Mouse (Mus musculus) neural tube, embryonic 15.5 days (tissue): Measurements from ENCODE around the gene Tox2. TPM values are rescaled to one million over a fixed set of nuclear protein-coding genes. Genes with fewer than 3 reads are reported as not detected.
A peak's percentile ranks its signal among the peaks of the same experiment; 100 is the strongest.

ENCODE experiments used
- ATAC-seq: fragments of 200-750 bp; cut with Nextera tagmentation; 2 replicates; pipeline ENCODE4 v1.8.0; 2017; ENCODE audit warnings: mild to moderate bottlenecking, moderate TSS enrichment, moderate library complexity; ENCODE audit not compliant: low FRiP score
- H3K27ac ChIP-seq: fragments of 300-500 bp; sonication (generic); replicated peaks from 2 replicates; pipeline ENCODE4 v1.5.1; 2015; ENCODE audit warnings: mild to moderate bottlenecking, inconsistent platforms
- H3K27me3 ChIP-seq: fragments of 300-500 bp; sonication (generic); replicated peaks from 2 replicates; pipeline ENCODE4 v1.6.1; 2015; ENCODE audit warnings: inconsistent platforms
- H3K36me3 ChIP-seq: fragments of 300-500 bp; sonication (generic); 2 replicates; pipeline ENCODE4 v1.6.1; 2015; ENCODE audit warnings: inconsistent platforms
- H3K4me1 ChIP-seq: fragments of 300-500 bp; sonication (generic); 2 replicates; pipeline ENCODE4 v1.6.1; 2015; ENCODE audit warnings: inconsistent platforms
- H3K4me2 ChIP-seq: fragments of 300-500 bp; sonication (generic); 2 replicates; pipeline ENCODE4 v1.6.1; 2015; ENCODE audit warnings: inconsistent platforms, mild to moderate bottlenecking, moderate library complexity
- H3K4me3 ChIP-seq: fragments of 300-500 bp; sonication (generic); replicated peaks from 2 replicates; pipeline ENCODE4 v1.5.1; 2015; ENCODE audit warnings: mild to moderate bottlenecking, inconsistent platforms
- H3K9ac ChIP-seq: fragments of 300-500 bp; sonication (generic); replicated peaks from 2 replicates; pipeline ENCODE4 v1.6.1; 2015; ENCODE audit warnings: mild to moderate bottlenecking, inconsistent platforms
- H3K9me3 ChIP-seq: fragments of 300-500 bp; sonication (generic); replicated peaks from 2 replicates; pipeline ENCODE4 v1.6.1; 2016; ENCODE audit warnings: inconsistent platforms
- WGBS: fragments of 180-500 bp; shearing (Covaris S2); methylation state at CpG from one replicate; pipeline ENCODE4 v1.1.7; 2015; ENCODE audit warnings: mixed read lengths; 5-methylcytosine and 5-hydroxymethylcytosine counted together
- polyA plus RNA-seq: library from polyadenylated mRNA; unstranded; fragments of >200 nt; fragmentation: Nextera tagmentation; extraction: Ambion mirVana; gene quantifications from 2 replicates; pipeline ENCODE4 v1.2.1, GENCODE M21; 2015

Tox2 gene
- polyA plus RNA-seq = 20.8 and 23.4 TPM in 2 replicates

DNA sequence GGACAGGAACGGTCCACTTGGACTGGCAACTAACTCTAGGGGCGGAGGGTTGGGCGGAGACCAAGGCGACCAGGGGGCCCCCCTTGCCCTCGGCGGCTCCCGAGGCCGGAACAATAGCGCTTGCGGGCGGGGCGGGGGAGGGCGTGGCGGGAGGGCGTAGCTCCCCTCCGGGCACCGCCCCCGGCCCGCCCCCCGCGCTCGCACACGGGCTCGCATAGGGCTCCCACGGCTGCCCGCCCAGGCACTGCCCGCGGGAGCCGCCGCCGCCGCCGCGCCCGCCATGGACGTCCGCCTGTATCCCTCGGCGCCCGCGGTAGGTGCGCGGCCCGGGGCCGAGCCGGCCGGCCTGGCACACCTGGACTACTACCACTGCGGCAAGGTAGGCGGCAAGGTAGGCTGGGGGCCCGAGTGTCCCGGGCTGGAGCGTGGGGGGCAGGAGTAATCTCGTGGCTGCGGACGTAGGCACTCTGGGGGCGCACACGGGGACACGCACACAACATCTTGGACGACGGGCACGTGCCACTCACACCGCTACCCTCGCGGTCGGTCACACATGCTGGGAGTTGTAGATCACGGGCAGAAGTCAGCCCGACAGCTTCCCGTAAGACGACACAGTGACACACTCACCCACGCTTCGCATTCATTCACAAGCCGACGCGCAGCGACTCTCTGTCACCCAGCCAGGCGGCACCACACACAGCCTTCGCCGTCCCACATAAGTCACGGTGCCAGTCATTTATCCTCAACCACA is at the start of gene Tox2:
Tox2 (plus strand) TSS at position 242 of the 751 bp plus-strand sequence.
- peak within 1 kb of the TSS; percentile 49 for H3K4me3 ChIP-seq
- ATAC-seq = peak; percentile 67
- under 1% methylated on average over 75 of the region's 79 CpGs for WGBS
- H3K27ac ChIP-seq = peak within 1 kb of the TSS; percentile 65
- no peaks in the 10 kb centered on the region for H3K36me3 ChIP-seq
- peak within 1 kb of the TSS; percentile 60 for H3K9ac ChIP-seq
- H3K4me2 ChIP-seq = peak within 1 kb of the TSS; percentile 82
- H3K9me3 ChIP-seq = 0 out of 2 replicates have a peak, but pooled peaks cover 3% of the 10 kb centered on the region
- H3K27me3 ChIP-seq = peaks cover 40% of the 10 kb centered on the region
- peaks cover 38% of the 10 kb centered on the region for H3K4me1 ChIP-seq

DNA sequence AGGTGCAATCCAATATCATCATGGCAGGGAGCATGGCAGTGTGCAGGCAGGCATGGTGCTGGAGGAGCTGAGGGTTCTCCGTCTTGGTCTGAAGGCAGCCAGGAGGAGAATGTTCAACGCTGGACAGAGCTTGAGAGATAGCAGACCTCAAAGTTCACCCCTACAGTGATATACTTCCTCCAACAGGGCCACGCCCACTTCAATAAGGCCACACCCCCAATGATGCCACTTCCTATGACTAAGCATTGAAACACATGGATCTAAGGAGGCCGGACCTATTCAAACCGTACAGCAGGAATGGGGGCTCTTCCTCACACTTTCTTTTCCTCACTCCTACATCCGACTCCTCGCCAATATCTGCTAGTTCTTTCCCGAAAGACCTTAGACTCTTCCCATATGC is 48.3 kb upstream of the Tox2 start:
- H3K27me3 ChIP-seq = 0 out of 2 replicates have a peak, but pooled peaks cover 4% of the 10 kb centered on the region
- H3K36me3 ChIP-seq = no peaks in the 10 kb centered on the region
- WGBS = 96% methylated on average over 8 of the region's 8 CpGs
- H3K9ac ChIP-seq = no peak overlapping the region
- H3K27ac ChIP-seq = no peak overlapping the region
- H3K9me3 ChIP-seq = no peaks in the 10 kb centered on the region
- H3K4me2 ChIP-seq = no peak overlapping the region
- no peak overlapping the region for H3K4me3 ChIP-seq
- ATAC-seq = no peak
- peaks cover 14% of the 10 kb centered on the region for H3K4me1 ChIP-seq

DNA sequence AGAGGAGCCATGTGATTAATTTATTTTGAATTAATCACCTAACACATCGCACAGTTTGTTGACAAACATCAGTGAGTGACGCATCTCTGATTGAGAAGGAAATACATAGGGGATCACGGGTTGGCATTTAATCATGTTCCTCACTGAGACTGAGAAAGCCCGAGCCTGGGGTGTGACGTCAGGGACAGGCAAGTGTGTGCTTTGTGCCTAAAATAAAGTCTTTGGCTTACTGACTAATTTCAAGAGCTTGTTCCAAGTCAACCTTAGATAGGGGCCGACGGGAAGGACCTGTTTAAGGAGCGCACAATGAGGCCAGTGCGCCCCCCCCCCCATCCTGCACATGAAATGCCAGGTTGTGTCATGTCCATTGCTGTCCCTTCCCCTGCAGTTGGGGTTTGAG is 43.9 kb upstream of the Tox2 start:
- no peak for ATAC-seq
- H3K4me2 ChIP-seq = no peak overlapping the region
- no peaks in the 10 kb centered on the region; the same call in 1 of the 2 replicates for H3K4me1 ChIP-seq
- H3K9ac ChIP-seq = no peak overlapping the region
- no peak overlapping the region for H3K27ac ChIP-seq
- H3K4me3 ChIP-seq = no peak overlapping the region
- no peaks in the 10 kb centered on the region for H3K9me3 ChIP-seq
- H3K27me3 ChIP-seq = no peaks in the 10 kb centered on the region
- no peaks in the 10 kb centered on the region for H3K36me3 ChIP-seq
- WGBS = 94% methylated on average over 9 of the region's 9 CpGs

DNA sequence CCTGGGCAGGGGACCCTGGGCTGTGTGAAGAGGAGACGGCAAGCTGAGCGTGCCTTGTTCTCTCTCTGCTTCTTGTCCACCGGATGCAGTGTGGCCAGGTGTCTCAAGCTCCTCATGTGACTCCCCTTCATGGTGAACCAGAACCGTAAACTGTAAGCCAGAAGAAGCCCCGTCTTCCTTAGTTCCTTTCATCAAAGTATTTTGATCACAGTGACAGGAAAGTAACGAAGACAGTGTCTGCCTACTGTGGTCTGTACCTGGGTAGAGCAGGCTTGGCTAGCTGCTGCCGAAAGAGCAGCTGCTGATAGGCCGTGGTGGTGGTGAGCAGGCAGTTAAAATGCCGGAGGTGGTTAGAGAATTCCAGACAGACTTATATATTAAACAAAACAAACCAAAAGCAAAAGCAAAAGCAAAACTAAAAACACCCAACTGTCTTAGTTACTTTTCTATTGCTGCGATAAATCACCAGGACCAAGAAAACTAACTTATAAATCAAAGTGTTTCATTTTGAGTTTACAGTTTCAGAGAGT is 38.4 kb upstream of the Tox2 start:
- H3K4me3 ChIP-seq = no peak overlapping the region
- no peaks in the 10 kb centered on the region for H3K9me3 ChIP-seq
- H3K36me3 ChIP-seq = no peaks in the 10 kb centered on the region
- no peak overlapping the region for H3K9ac ChIP-seq
- no peaks in the 10 kb centered on the region for H3K27me3 ChIP-seq
- no peak for ATAC-seq
- peaks cover 5% of the 10 kb centered on the region; the same call in 1 of the 2 replicates for H3K4me1 ChIP-seq
- WGBS = 88% methylated on average over 10 of the region's 10 CpGs
- no peak overlapping the region for H3K4me2 ChIP-seq
- H3K27ac ChIP-seq = no peak overlapping the region

DNA sequence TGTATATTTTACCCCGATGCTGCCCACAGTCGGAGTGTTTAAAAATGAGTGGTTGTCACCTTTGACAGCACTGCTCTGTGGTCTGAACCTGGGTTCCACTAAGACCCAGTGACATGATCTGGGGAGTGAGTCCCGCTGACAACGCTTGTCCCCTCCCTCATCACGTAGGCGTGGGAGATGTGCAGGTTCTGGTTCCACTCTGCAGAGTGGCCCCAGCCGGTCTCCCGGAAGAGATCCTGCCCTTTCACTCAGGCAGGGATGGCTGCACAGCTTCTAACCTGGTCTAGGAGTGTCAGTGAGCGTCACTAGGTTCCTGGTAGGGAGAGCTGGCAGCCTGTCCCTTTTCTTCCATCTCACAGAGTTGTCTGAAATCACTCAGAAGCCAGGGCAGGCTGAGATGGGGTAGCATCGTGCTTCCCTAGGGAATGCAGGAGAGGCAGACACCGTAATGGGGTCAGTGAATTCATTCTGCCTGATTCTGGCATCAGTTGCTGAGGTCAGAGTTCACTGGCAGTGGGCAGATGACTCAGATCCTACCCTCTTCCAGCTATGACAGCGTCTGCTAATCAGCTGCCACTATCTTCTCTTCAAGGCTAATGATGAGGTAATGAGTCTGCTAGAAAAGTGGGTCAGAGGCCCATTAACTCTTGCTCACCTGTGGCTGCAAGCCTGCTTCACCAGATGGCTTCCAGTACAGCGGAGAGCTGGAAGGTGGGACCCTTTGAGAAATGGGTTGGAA is 36.7 kb upstream of the Tox2 start:
- H3K36me3 ChIP-seq = no peaks in the 10 kb centered on the region
- H3K27me3 ChIP-seq = peaks cover under 1% of the 10 kb centered on the region; the same call in 1 of the 2 replicates
- 61% methylated on average over 13 of the region's 13 CpGs for WGBS
- no peaks in the 10 kb centered on the region for H3K9me3 ChIP-seq
- no peak overlapping the region for H3K27ac ChIP-seq
- ATAC-seq = no peak
- H3K9ac ChIP-seq = no peak overlapping the region
- peaks cover 5% of the 10 kb centered on the region; the same call in 1 of the 2 replicates for H3K4me1 ChIP-seq
- no peak overlapping the region for H3K4me2 ChIP-seq
- no peak overlapping the region for H3K4me3 ChIP-seq

DNA sequence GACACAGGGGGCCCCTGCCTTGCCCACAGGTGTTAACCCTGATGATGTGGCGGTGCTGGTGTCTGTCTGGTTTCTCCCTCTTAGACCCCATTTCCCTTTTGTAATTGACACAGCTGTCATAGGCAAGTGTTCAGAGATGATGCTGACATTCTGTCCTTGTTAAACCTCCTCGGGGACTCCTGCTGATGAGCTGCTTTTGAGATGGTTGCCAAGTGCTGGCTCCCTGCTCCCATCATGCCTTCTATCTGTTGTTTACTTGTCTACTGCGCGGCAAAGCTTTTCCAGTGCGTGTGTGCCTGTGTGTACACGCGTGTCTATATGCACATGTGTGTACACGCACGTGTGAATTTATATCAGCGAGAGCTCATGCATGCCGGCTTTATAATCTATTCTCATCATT is 31.0 kb upstream of the Tox2 start:
- no peaks in the 10 kb centered on the region for H3K36me3 ChIP-seq
- no peak overlapping the region for H3K9ac ChIP-seq
- H3K27ac ChIP-seq = no peak overlapping the region
- H3K4me1 ChIP-seq = peaks cover 16% of the 10 kb centered on the region
- no peak overlapping the region for H3K4me3 ChIP-seq
- H3K9me3 ChIP-seq = no peaks in the 10 kb centered on the region
- ATAC-seq = no peak
- H3K27me3 ChIP-seq = peaks cover 6% of the 10 kb centered on the region; the same call in 1 of the 2 replicates
- H3K4me2 ChIP-seq = no peak overlapping the region
- 78% methylated on average over 11 of the region's 11 CpGs for WGBS

DNA sequence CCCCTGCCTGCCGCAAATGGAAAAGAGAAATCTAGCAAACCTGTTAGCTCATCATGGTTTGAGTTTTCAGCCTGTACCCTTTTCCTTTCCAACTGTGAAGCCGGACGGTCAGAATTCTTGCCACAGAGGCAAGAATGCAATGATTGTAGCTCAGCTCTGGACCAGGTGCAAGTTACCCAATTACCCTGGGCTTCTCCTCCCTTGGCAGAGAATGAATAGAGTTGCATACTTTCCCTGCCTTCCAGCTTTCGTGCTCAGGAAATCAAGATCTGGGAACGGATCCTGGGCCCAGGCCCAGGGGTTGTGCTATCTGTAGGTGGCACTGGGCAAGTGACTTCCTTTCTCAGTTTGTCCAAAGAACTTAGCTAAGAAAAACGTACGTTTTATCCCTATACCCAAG is 28.9 kb upstream of the Tox2 start:
- no peak overlapping the region for H3K9ac ChIP-seq
- ATAC-seq = no peak
- H3K4me3 ChIP-seq = no peak overlapping the region
- peaks cover 13% of the 10 kb centered on the region; the same call in 1 of the 2 replicates for H3K27me3 ChIP-seq
- peaks cover 16% of the 10 kb centered on the region for H3K4me1 ChIP-seq
- H3K36me3 ChIP-seq = no peaks in the 10 kb centered on the region
- WGBS = 50% methylated on average over 7 of the region's 7 CpGs
- no peaks in the 10 kb centered on the region for H3K9me3 ChIP-seq
- H3K27ac ChIP-seq = no peak overlapping the region
- H3K4me2 ChIP-seq = no peak overlapping the region

DNA sequence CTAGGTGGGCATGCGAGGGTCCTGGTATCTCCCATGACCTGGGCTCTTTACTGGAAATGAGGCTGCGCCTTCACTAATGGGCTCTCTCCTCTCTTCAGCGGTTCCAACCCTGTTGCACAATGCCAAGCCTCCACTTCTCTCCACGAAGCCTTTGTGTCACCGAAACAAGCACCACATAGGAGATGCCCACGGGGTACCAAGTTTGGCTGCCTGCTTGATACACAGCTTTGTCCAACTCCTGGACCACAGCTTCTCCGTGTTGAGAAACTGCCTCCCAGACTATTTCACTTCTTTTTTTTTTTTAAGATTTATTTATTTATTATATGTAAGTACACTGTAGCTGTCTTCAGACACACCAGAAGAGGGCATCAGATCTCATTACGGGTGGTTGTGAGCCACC is 27.1 kb upstream of the Tox2 start:
- Histone ChIP-seq H3K36me3 (no peaks in the 10 kb centered on the region), H3K4me2 (no peak overlapping the region), H3K9ac (no peak overlapping the region), H3K4me3 (no peak overlapping the region), H3K4me1 (peaks cover 16% of the 10 kb centered on the region), H3K27me3 (peaks cover 13% of the 10 kb centered on the region; the same call in 1 of the 2 replicates), H3K9me3 (no peaks in the 10 kb centered on the region), H3K27ac (no peak overlapping the region)
- 90% methylated on average over 7 of the region's 8 CpGs for WGBS
- ATAC-seq = no peak

DNA sequence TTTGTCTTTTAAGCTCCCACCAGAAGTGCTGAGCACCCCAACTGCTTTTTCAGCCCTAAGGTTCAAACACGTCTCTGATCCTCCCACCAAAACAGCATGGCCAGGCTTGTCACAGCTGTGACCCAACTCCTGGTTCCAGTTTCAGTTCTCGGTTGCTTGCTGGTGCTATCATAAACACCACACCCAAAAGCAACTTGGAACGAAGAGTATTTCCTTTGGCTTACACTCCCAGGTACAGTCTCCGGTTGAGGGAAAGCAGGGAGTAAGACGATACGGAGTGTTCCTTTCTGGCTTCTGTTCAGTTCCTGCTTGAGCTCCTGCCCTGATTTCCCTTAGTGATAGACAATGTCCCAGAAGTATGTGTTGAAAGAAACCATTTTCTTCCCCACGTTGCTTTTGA is 26.4 kb upstream of the Tox2 start:
- Histone ChIP-seq H3K4me1 (peaks cover 16% of the 10 kb centered on the region), H3K9ac (no peak overlapping the region), H3K27me3 (peaks cover 10% of the 10 kb centered on the region; the same call in 1 of the 2 replicates), H3K4me3 (no peak overlapping the region), H3K4me2 (no peak overlapping the region), H3K9me3 (no peaks in the 10 kb centered on the region), H3K27ac (no peak overlapping the region), H3K36me3 (no peaks in the 10 kb centered on the region)
- 76% methylated on average over 7 of the region's 7 CpGs for WGBS
- ATAC-seq = no peak

DNA sequence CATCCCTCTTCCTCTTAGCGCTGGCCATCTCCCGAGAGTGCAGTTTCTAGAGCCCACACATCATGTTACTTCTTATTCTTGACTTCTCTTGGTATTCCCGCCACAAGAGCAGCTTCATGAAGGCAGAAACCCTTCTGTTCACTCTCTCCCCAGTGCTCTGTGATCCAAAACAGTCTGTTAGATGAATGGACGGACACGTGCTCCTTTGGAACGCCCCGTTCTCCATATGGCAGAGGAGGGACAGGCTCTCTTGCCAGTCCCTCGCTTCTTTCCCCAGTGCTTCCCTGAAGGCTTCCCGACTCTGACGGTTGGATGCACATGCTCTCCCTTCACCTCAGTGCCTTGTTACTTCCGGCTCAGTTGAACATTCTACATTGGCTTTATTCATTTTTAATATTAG is 15.4 kb upstream of the Tox2 start:
- H3K36me3 ChIP-seq = no peaks in the 10 kb centered on the region
- 57% methylated on average over 11 of the region's 11 CpGs for WGBS
- H3K4me3 ChIP-seq = no peak overlapping the region
- no peak for ATAC-seq
- H3K9me3 ChIP-seq = no peaks in the 10 kb centered on the region
- peaks cover 18% of the 10 kb centered on the region; the same call in 1 of the 2 replicates for H3K27me3 ChIP-seq
- H3K4me2 ChIP-seq = no peak overlapping the region
- peaks cover 7% of the 10 kb centered on the region; the same call in 1 of the 2 replicates for H3K4me1 ChIP-seq
- H3K9ac ChIP-seq = no peak overlapping the region
- no peak overlapping the region for H3K27ac ChIP-seq

DNA sequence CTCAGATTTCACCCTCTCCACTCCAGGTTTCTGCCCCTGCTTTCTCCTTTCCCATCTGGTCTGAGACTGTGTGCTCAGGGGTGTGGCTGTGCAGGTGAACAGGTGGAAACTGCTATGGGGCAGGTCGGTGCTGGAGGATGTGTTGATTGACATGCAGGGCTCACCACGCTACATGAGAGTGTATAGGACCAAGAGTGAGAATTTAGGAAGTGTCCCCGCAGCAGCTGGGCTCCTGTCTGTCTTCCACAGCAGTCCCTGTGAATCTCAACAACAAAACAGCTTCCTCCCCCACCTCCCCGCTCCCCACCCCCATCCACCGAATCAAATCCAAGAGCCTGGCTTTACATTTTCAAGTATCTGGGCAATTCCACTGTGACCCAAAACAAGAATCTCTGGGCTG is 13.3 kb upstream of the Tox2 start:
- peaks cover 10% of the 10 kb centered on the region; the same call in 1 of the 2 replicates for H3K4me1 ChIP-seq
- no peak overlapping the region for H3K9ac ChIP-seq
- ATAC-seq = no peak
- H3K4me3 ChIP-seq = no peak overlapping the region
- WGBS = 11% methylated on average over 5 of the region's 5 CpGs
- H3K9me3 ChIP-seq = no peaks in the 10 kb centered on the region
- H3K27ac ChIP-seq = no peak overlapping the region
- H3K36me3 ChIP-seq = no peaks in the 10 kb centered on the region
- H3K4me2 ChIP-seq = no peak overlapping the region
- H3K27me3 ChIP-seq = peaks cover 26% of the 10 kb centered on the region
